Mouse (Mus musculus): Measurements from ENCODE around the gene Shisal2b. TPM values are rescaled to one million over a fixed set of nuclear protein-coding genes. Genes with fewer than 3 reads are reported as not detected.
A peak's percentile ranks its signal among the peaks of the same experiment; 100 is the strongest.
"Not testable (repeated sequence)": the region's sequence is repeated elsewhere in the genome, so short reads cannot be mapped to it uniquely, and the experiment has no call there.

The Shisal2b gene
- 0.17 and 0.43 TPM in 2 replicates for polyA plus RNA-seq (2015; fragmentation: Nextera tagmentation; extraction: Ambion mirVana)

DNA sequence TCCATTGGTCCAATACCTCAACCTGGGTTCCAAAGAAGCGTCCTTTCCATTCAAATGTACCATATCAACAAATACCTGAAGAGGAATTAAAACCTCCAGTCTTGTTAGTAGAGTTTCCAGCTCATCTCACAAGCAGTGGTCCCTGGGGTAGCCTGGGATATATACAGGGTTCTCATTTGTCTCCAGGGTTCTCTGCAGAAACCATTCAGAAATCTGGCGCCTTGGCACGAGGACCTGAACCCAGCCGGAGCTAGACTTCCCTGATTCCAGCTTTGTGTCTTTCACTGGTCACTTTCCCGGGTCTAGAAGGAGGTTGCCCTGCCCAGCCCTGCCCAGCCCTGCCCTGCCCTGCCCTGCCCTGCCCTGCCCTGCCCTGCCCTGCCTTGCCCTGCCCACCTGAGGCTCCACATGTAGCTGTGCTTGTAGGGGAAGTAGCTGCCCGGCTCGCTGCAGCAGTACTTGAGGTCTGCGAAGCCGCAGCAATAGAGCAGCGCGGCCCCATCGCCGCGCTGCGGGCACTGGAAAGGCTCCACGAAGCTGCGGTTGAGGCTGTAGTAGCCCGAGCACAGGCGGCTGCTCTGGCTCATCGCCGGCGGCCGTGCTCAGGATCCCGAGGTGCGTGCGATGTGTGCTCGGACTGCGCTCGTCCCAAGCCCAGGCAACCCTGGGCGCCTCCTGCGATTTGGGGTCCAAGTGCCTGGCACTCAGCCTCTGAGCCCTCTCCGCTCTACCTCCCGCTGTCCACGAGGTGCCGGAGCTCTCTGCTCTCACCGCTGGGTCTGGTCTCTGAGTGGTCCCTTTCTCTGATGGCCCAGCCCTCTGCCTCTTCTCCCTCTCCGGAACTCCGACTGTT, at the start of gene Shisal2b:
Shisal2b (minus strand) TSS at position 767 of the 853 bp plus-strand sequence.
- 3% methylated on average over 38 of the region's 38 CpGs for WGBS
- Histone ChIP-seq H3K9me3 (replicated peaks; ENCODE audit: control insufficient read depth, low read length) (no peaks in the 10 kb centered on the region), H3K27me3 (ENCODE audit: control insufficient read depth, insufficient read depth, low read length) (no peaks in the 10 kb centered on the region; the same call in 1 of the 2 replicates), H3K36me3 (ENCODE audit: control insufficient read depth, insufficient read depth, low read length) (no peaks in the 10 kb centered on the region), H3K9ac (ENCODE audit: low read length) (peak within 1 kb of the TSS; percentile 57), H3K4me1 (ENCODE audit: control insufficient read depth, insufficient read depth, low read length) (0 out of 2 replicates have a peak, but pooled peaks cover 4% of the 10 kb centered on the region), H3K4me3 (replicated peaks; ENCODE audit: low read length) (peak within 1 kb of the TSS; percentile 48), H3K4me2 (ENCODE audit: low read depth, low read length) (peak within 1 kb of the TSS; percentile 86), H3K27ac (ENCODE audit: low read length) (no peak within 1 kb of the TSS)
- peak; percentile 83; the same call in 1 of the 2 replicates for ATAC-seq (ENCODE audit: insufficient read depth, low FRiP score)

DNA sequence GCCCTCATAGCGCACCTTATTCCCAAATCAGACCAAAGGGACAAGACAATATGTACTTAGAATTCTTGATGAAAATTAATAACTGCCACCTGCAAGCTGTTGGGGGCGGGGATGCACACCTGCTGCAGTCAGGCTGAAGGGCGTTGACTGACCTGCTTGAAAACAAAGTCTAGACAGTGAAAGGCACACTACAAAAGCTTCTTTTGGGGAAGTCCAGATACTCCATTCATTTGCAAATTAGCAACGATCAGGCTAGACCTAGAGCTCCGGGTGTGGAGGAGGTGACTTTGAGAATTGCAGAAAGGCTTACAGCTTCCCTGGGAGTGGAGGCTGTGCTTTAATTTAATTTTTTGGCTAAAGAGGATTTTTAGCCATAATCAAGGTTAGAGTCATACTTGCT, 47.9 kb upstream of the Shisal2b start:
- not testable (repeated sequence) for ATAC-seq (ENCODE audit: insufficient read depth, low FRiP score); H3K27me3 ChIP-seq (ENCODE audit: control insufficient read depth, insufficient read depth, low read length); H3K9me3 ChIP-seq (replicated peaks; ENCODE audit: control insufficient read depth, low read length); H3K4me3 ChIP-seq (replicated peaks; ENCODE audit: low read length); H3K9ac ChIP-seq (ENCODE audit: low read length); H3K27ac ChIP-seq (ENCODE audit: low read length); H3K4me1 ChIP-seq (ENCODE audit: control insufficient read depth, insufficient read depth, low read length); H3K4me2 ChIP-seq (ENCODE audit: low read depth, low read length); H3K36me3 ChIP-seq (ENCODE audit: control insufficient read depth, insufficient read depth, low read length)
- WGBS = 81% methylated on average over 5 of the region's 5 CpGs

DNA sequence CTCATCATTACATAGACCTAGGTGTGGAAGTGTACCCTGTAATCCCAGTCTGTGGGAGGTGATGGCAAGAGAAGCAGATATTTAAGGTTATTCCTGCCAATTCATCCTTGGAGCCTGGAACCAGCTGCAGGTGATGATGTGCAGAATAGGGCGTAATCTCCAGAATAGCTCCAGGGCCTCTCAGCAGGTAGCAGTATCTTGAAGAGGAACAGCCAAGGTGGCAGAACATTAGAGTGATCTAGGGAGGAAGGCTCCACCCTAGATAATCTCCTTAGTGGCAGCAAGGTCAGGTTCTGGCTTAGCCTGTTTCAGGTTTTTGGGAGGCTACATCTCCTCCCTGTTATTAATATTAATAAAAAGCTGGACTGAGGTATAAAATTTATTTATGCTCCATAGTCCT, 47.3 kb upstream of the Shisal2b start:
- H3K9me3 ChIP-seq (replicated peaks; ENCODE audit: control insufficient read depth, low read length); H3K4me3 ChIP-seq (replicated peaks; ENCODE audit: low read length); H3K27ac ChIP-seq (ENCODE audit: low read length); H3K4me2 ChIP-seq (ENCODE audit: low read depth, low read length); H3K4me1 ChIP-seq (ENCODE audit: control insufficient read depth, insufficient read depth, low read length); H3K27me3 ChIP-seq (ENCODE audit: control insufficient read depth, insufficient read depth, low read length); H3K9ac ChIP-seq (ENCODE audit: low read length); H3K36me3 ChIP-seq (ENCODE audit: control insufficient read depth, insufficient read depth, low read length); ATAC-seq (ENCODE audit: insufficient read depth, low FRiP score): not testable (repeated sequence)
- WGBS = 93% methylated on average over 1 of the region's 1 CpGs

DNA sequence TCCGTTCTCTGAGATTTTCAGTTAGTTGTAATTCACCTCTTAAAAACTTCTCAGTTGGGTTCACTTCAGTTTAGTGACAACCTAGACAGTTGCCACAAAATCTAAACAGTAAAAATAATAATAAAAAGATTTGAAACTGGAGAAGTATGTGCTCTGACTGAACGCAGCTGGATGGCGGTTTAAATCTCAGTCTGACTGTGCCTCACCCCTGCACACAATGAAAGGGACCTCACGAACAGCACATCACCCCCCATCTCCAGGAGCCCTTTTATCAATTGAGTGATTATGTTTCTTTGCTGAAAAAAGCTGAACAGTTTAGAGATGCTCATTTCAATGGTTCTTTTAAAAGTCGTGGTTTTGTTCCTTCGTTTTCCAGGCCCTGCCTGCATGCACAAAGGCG, 45.0 kb upstream of the Shisal2b start:
- H3K9me3 ChIP-seq (replicated peaks; ENCODE audit: control insufficient read depth, low read length) = no peaks in the 10 kb centered on the region
- no peak overlapping the region for H3K4me2 ChIP-seq (ENCODE audit: low read depth, low read length)
- ATAC-seq (ENCODE audit: insufficient read depth, low FRiP score) = no peak
- H3K4me1 ChIP-seq (ENCODE audit: control insufficient read depth, insufficient read depth, low read length) = no peaks in the 10 kb centered on the region
- no peaks in the 10 kb centered on the region for H3K36me3 ChIP-seq (ENCODE audit: control insufficient read depth, insufficient read depth, low read length)
- no peak overlapping the region for H3K4me3 ChIP-seq (replicated peaks; ENCODE audit: low read length)
- no peaks in the 10 kb centered on the region for H3K27me3 ChIP-seq (ENCODE audit: control insufficient read depth, insufficient read depth, low read length)
- WGBS = 56% methylated on average over 7 of the region's 7 CpGs
- H3K27ac ChIP-seq (ENCODE audit: low read length) = no peak overlapping the region
- H3K9ac ChIP-seq (ENCODE audit: low read length) = no peak overlapping the region

DNA sequence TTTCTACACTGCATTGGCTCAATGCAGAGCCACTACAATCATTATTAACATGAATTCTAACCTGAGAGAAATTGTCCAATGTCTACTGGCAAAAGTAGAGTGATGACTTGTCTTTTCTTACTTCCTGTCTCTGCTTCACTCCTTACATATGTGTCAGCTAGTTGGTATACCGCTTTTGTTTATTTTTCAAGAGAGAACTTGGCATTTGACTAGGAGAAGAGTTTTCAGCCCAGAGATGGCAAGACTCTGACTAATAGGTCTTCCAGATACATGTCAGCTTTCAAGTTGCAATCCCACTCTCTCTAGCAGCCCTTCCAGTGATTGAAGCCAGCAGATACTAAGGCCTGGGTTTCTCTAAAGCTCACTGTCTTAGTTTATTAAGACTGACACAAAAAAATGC, 31.1 kb upstream of the Shisal2b start:
- H3K27ac ChIP-seq (ENCODE audit: low read length) = no peak overlapping the region
- no peaks in the 10 kb centered on the region for H3K36me3 ChIP-seq (ENCODE audit: control insufficient read depth, insufficient read depth, low read length)
- no peak overlapping the region for H3K4me3 ChIP-seq (replicated peaks; ENCODE audit: low read length)
- no peak for ATAC-seq (ENCODE audit: insufficient read depth, low FRiP score)
- H3K4me2 ChIP-seq (ENCODE audit: low read depth, low read length) = no peak overlapping the region
- H3K27me3 ChIP-seq (ENCODE audit: control insufficient read depth, insufficient read depth, low read length) = no peaks in the 10 kb centered on the region
- 58% methylated on average over 1 of the region's 1 CpGs for WGBS
- no peaks in the 10 kb centered on the region for H3K9me3 ChIP-seq (replicated peaks; ENCODE audit: control insufficient read depth, low read length)
- H3K4me1 ChIP-seq (ENCODE audit: control insufficient read depth, insufficient read depth, low read length) = no peaks in the 10 kb centered on the region
- no peak overlapping the region for H3K9ac ChIP-seq (ENCODE audit: low read length)

DNA sequence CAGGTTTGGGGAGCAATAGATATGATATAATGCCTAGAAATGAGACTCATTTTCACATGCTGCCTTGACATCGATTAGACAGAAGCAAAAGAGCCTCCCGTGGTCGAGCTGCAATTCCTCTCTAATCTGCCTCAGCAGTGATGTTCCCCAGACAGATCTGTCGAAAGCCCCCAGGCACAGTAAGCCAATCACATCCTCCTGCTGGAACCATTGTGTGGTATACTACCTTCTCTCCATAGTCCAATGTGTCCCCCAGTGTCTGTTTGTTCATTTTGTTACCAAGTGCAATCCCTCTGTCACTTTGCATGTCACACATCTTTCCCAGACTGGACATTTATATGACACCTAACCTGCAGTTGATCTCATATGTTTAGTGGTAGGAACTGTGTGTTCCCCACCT, 28.6 kb upstream of the Shisal2b start:
- WGBS = 67% methylated on average over 4 of the region's 4 CpGs
- no peak for ATAC-seq (ENCODE audit: insufficient read depth, low FRiP score)

DNA sequence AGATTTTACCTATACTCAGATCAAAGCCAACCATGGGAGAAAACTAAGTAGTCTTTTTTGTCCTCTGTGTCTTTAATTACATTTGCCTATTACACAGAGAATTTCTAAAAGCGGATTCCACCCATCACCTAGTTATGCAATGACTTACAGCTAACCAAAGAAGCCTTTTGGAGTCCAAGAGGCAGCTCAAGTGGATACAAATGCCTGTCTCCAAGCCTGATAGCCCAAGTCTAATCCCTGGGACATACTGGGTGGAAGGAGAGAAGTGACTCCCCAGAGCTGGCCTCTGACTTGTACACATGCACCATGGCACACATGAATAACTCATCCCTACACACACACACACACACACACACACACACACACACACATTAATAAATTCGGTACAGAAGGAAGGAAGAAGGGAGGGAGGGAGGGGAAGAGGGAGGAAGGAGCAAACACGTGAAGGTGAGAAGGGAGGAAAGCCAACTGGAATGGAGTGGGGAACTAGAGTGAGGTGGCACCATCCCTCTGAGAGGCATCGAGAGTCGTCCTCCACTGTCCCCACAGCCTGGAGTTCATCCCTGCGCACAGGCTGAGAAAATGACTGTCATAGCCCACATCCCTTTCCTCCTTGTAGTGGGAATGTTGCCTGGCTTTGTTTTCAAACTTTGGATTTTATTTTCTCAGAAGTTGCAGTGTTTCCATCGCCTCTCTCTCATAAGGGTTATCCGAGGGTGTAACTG, 22.8 kb upstream of the Shisal2b start:
- Histone ChIP-seq H3K27ac (ENCODE audit: low read length) (no peak overlapping the region), H3K27me3 (ENCODE audit: control insufficient read depth, insufficient read depth, low read length) (no peaks in the 10 kb centered on the region), H3K9me3 (replicated peaks; ENCODE audit: control insufficient read depth, low read length) (no peaks in the 10 kb centered on the region), H3K4me1 (ENCODE audit: control insufficient read depth, insufficient read depth, low read length) (no peaks in the 10 kb centered on the region), H3K4me3 (replicated peaks; ENCODE audit: low read length) (no peak overlapping the region), H3K4me2 (ENCODE audit: low read depth, low read length) (no peak overlapping the region), H3K36me3 (ENCODE audit: control insufficient read depth, insufficient read depth, low read length) (no peaks in the 10 kb centered on the region), H3K9ac (ENCODE audit: low read length) (no peak overlapping the region)
- WGBS = 64% methylated on average over 8 of the region's 8 CpGs
- ATAC-seq (ENCODE audit: insufficient read depth, low FRiP score) = no peak

More for the DNA sequence above, 28.6 kb upstream of the Shisal2b start:
- H3K4me2 ChIP-seq (ENCODE audit: low read depth, low read length) = no peak overlapping the region
- H3K9me3 ChIP-seq (replicated peaks; ENCODE audit: control insufficient read depth, low read length) = no peaks in the 10 kb centered on the region
- no peaks in the 10 kb centered on the region for H3K36me3 ChIP-seq (ENCODE audit: control insufficient read depth, insufficient read depth, low read length)
- H3K9ac ChIP-seq (ENCODE audit: low read length) = no peak overlapping the region
- H3K27me3 ChIP-seq (ENCODE audit: control insufficient read depth, insufficient read depth, low read length) = no peaks in the 10 kb centered on the region
- no peak overlapping the region for H3K27ac ChIP-seq (ENCODE audit: low read length)
- no peak overlapping the region for H3K4me3 ChIP-seq (replicated peaks; ENCODE audit: low read length)
- H3K4me1 ChIP-seq (ENCODE audit: control insufficient read depth, insufficient read depth, low read length) = no peaks in the 10 kb centered on the region

DNA sequence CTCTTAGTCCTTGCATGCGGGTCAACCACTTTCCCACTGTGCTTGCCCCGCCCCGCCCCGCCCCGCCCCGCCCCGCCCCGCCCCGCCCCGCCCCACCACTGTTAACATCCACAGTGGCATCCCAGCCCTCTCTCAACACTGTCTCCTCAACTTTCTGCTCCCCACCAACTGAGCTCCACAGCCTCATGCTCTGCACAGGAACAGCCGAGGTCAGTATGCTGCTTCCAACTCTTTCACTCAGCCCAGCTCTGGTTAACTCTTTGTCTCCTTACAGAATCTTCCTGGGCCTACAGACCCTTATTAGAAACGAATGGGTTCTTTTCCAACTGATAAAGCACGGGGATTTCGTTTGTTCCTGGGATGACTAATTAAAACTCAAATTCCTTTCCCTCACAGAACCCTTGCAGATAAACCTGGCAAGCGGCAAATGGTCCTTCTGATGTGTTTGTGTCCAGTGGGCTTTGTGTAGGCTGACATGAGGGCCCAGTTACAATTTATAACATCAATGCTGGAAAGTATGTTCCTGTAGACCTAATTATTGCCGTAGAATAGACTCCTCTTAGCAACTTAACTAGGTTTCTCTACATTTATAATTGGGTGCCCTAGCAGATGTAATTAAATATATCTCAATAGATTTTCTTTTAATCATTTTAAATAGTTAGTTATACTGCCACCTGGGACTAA, 20.0 kb upstream of the Shisal2b start:
- Histone ChIP-seq H3K4me3 (replicated peaks; ENCODE audit: low read length) (no peak overlapping the region), H3K9me3 (replicated peaks; ENCODE audit: control insufficient read depth, low read length) (no peaks in the 10 kb centered on the region), H3K36me3 (ENCODE audit: control insufficient read depth, insufficient read depth, low read length) (no peaks in the 10 kb centered on the region), H3K4me2 (ENCODE audit: low read depth, low read length) (no peak overlapping the region), H3K9ac (ENCODE audit: low read length) (no peak overlapping the region), H3K4me1 (ENCODE audit: control insufficient read depth, insufficient read depth, low read length) (no peaks in the 10 kb centered on the region), H3K27me3 (ENCODE audit: control insufficient read depth, insufficient read depth, low read length) (no peaks in the 10 kb centered on the region), H3K27ac (ENCODE audit: low read length) (no peak overlapping the region)
- no peak for ATAC-seq (ENCODE audit: insufficient read depth, low FRiP score)
- WGBS = 23% methylated on average over 16 of the region's 16 CpGs

DNA sequence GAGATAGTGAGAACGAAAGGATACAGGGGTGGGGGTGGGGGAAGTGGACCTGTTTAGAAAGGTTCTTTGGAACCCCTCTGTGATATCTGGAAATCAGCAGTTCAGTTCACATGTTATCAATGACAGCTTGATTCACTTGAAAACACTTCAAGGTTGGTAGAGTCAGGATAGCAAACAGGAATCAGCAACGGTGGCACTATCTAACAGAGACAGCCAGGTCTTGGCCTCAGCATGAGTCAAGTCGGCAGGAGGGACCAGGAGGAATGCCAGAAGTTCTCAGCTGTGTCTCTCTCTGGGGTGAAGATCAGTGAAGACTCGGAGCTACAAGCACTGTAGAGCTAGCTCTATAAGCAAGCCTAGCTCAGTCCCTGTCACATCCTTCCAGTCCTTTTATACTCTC, 14.8 kb upstream of the Shisal2b start:
- Histone ChIP-seq H3K4me2 (ENCODE audit: low read depth, low read length) (no peak overlapping the region), H3K27ac (ENCODE audit: low read length) (no peak overlapping the region), H3K9ac (ENCODE audit: low read length) (no peak overlapping the region), H3K36me3 (ENCODE audit: control insufficient read depth, insufficient read depth, low read length) (no peaks in the 10 kb centered on the region), H3K27me3 (ENCODE audit: control insufficient read depth, insufficient read depth, low read length) (no peaks in the 10 kb centered on the region), H3K9me3 (replicated peaks; ENCODE audit: control insufficient read depth, low read length) (no peaks in the 10 kb centered on the region), H3K4me1 (ENCODE audit: control insufficient read depth, insufficient read depth, low read length) (no peaks in the 10 kb centered on the region), H3K4me3 (replicated peaks; ENCODE audit: low read length) (no peak overlapping the region)
- 67% methylated on average over 4 of the region's 4 CpGs for WGBS
- no peak for ATAC-seq (ENCODE audit: insufficient read depth, low FRiP score)
